Mouse (Mus musculus): Measurements from ENCODE around the gene 4933402D24Rik. TPM values are rescaled to one million over a fixed set of nuclear protein-coding genes. Genes with fewer than 3 reads are reported as not detected.
A peak's percentile ranks its signal among the peaks of the same experiment; 100 is the strongest.

The 4933402D24Rik gene
- polyA plus RNA-seq, 1 experiment from 2014 or later = 0.49 TPM

- peaks cover 24% of the 10 kb centered on the region for H3K4me1 ChIP-seq
- no peaks in the 10 kb centered on the region for H3K36me3 ChIP-seq (replicated peaks)
- peak within 1 kb of the TSS; percentile 73 for H3K4me3 ChIP-seq
- H3K27me3 ChIP-seq (replicated peaks) = no peaks in the 10 kb centered on the region; the same call in 1 of the 2 replicates
- peak within 1 kb of the TSS; percentile 63 for H3K9ac ChIP-seq
- no peak within 1 kb of the TSS; the same call in 1 of the 2 replicates for H3K27ac ChIP-seq
- H3K9me3 ChIP-seq = no peaks in the 10 kb centered on the region
- ATAC-seq (replicated peaks) = peak; percentile 97
- peak within 1 kb of the TSS; percentile 59 for H3K4me2 ChIP-seq
- WGBS = under 1% methylated on average over 31 of the region's 31 CpGs
Measured at GRCm38 (mm10) chr1:63730240-63730771, 38.8 kb downstream of the 4933402D24Rik start, which contains the start of the genes Mdh1b and Fastkd2. Gene Mdh1b (minus strand): TSS chr1:63730318. Gene Fastkd2 (plus strand): TSS chr1:63730614.

- WGBS = 39% methylated on average over 8 of the region's 8 CpGs
- Histone ChIP-seq H3K36me3 (replicated peaks) (no peaks in the 10 kb centered on the region), H3K27ac (no peak overlapping the region), H3K9ac (peak overlapping the region; percentile 63), H3K4me3 (peak overlapping the region; percentile 73), H3K27me3 (replicated peaks) (no peaks in the 10 kb centered on the region; the same call in 1 of the 2 replicates), H3K9me3 (no peaks in the 10 kb centered on the region), H3K4me2 (peak overlapping the region; percentile 59), H3K4me1 (peaks cover 24% of the 10 kb centered on the region)
- ATAC-seq (replicated peaks) = no peak
Measured at GRCm38 (mm10) chr1:63729796-63730195, 39.3 kb downstream of the 4933402D24Rik start.

- Histone ChIP-seq H3K9ac (no peak overlapping the region), H3K9me3 (no peaks in the 10 kb centered on the region), H3K27me3 (replicated peaks) (no peaks in the 10 kb centered on the region), H3K27ac (no peak overlapping the region), H3K36me3 (replicated peaks) (no peaks in the 10 kb centered on the region), H3K4me2 (no peak overlapping the region), H3K4me1 (no peaks in the 10 kb centered on the region), H3K4me3 (no peak overlapping the region)
- no peak for ATAC-seq (replicated peaks)
- WGBS = 77% methylated on average over 7 of the region's 7 CpGs
Measured at GRCm38 (mm10) chr1:63720161-63720560, 48.9 kb downstream of the 4933402D24Rik start.

GRCm38 (mm10) chr1:63708876-63709275 is 60.2 kb downstream of the 4933402D24Rik start:
- ATAC-seq (replicated peaks) = no peak
- Histone ChIP-seq H3K36me3 (replicated peaks) (no peaks in the 10 kb centered on the region), H3K27me3 (replicated peaks) (no peaks in the 10 kb centered on the region), H3K4me1 (no peaks in the 10 kb centered on the region), H3K4me3 (no peak overlapping the region), H3K9me3 (no peaks in the 10 kb centered on the region), H3K9ac (no peak overlapping the region), H3K4me2 (no peak overlapping the region), H3K27ac (no peak overlapping the region)
- 69% methylated on average over 3 of the region's 3 CpGs for WGBS

GRCm38 (mm10) chr1:63705733-63706132 is 63.3 kb downstream of the 4933402D24Rik start:
- no peak for ATAC-seq (replicated peaks)
- WGBS = 69% methylated on average over 5 of the region's 5 CpGs
- no peak overlapping the region for H3K27ac ChIP-seq

More at GRCm38 (mm10) chr1:63705733-63706132, 63.3 kb downstream of the 4933402D24Rik start:
- Histone ChIP-seq H3K4me1 (no peaks in the 10 kb centered on the region), H3K4me2 (no peak overlapping the region), H3K9me3 (no peaks in the 10 kb centered on the region), H3K36me3 (replicated peaks) (no peaks in the 10 kb centered on the region), H3K4me3 (no peak overlapping the region), H3K27me3 (replicated peaks) (no peaks in the 10 kb centered on the region), H3K9ac (no peak overlapping the region)

Other genes starting within 250 kb of the 4933402D24Rik start
- gene Gm39653, start 153.3 kb downstream of the 4933402D24Rik start, polyA plus RNA-seq (2015; fragmentation: Nextera tagmentation; extraction: Ambion mirVana) = not detected in 2 replicates
- not detected in 2 replicates for gene Dytn, start 82.3 kb downstream of the 4933402D24Rik start, polyA plus RNA-seq (2015; fragmentation: Nextera tagmentation; extraction: Ambion mirVana)
- gene Mdh1b, start 38.9 kb downstream of the 4933402D24Rik start, polyA plus RNA-seq (2015; fragmentation: Nextera tagmentation; extraction: Ambion mirVana) = 0.26 and 0.41 TPM in 2 replicates
- gene Fastkd2, start 38.7 kb downstream of the 4933402D24Rik start, polyA plus RNA-seq (2015; fragmentation: Nextera tagmentation; extraction: Ambion mirVana) = 28.2 and 35.3 TPM in 2 replicates

Data from midbrain, embryonic 15.5 days (tissue).